Mouse (Mus musculus) small intestine, adult 2 months (tissue): ENCODE data around the gene Nol6.

Experiments used
- CTCF ChIP-seq: fragments of 200-500 bp; IDR thresholded peaks from 2 replicates; pipeline ENCODE4 v1.5.1; 2012; ENCODE audit warnings: low read depth, mild to moderate bottlenecking, control low read depth, inconsistent platforms, low read length, moderate library complexity, mixed read lengths; ENCODE audit not compliant: insufficient replicate concordance, insufficient read length; ENCODE audit errors: extremely low read depth
- POLR2A ChIP-seq: fragments of 200-500 bp; IDR thresholded peaks from 2 replicates; pipeline ENCODE4 v1.6.1; 2012; ENCODE audit warnings: low read depth, mild to moderate bottlenecking, control low read depth, inconsistent platforms, low read length, moderate library complexity

- TF ChIP-seq POLR2A: no peak
- TF ChIP-seq CTCF: no peak
Observed at GRCm38 (mm10) chr4:41092958-41093357, 31.3 kb downstream of the Nol6 start.
